Mouse (Mus musculus) liver, postnatal 0 days (tissue): ENCODE measurements around the gene Ubac1.

Experiments used
- CTCF ChIP-seq: sonication (generic); IDR thresholded peaks from 2 replicates; pipeline ENCODE4 v1.5.1; 2016; ENCODE audit warnings: antibody characterized with exemption, low read depth
- EP300 ChIP-seq: IDR thresholded peaks from 2 replicates; pipeline ENCODE4 v1.6.1; 2016; ENCODE audit warnings: antibody characterized with exemption, low read depth, mild to moderate bottlenecking

- TF ChIP-seq CTCF, result no peak
- TF ChIP-seq EP300, result no peak
Observed at GRCm38 (mm10) chr2:26039951-26040350, 18.4 kb upstream of the Ubac1 start.
